Mouse (Mus musculus): ENCODE data around the gene Urad.

Gene Urad

GRCm38 (mm10) chr5:147299255-147300000 is 22.8 kb downstream of the Urad start:
- peak; percentile 61 for DNase-seq

GRCm38 (mm10) chr5:147297249-147297648 is 25.0 kb downstream of the Urad start:
- DNase-seq: no peak

GRCm38 (mm10) chr5:147294121-147294520 is 28.1 kb downstream of the Urad start:
- peak; percentile 7 for DNase-seq

GRCm38 (mm10) chr5:147293127-147293910 is 28.9 kb downstream of the Urad start:
- peak; percentile 68 for DNase-seq

- DNase-seq: no peak
Measured at GRCm38 (mm10) chr5:147292506-147293120, 29.6 kb downstream of the Urad start.

GRCm38 (mm10) chr5:147291764-147292505 is 30.3 kb downstream of the Urad start:
- no peak for DNase-seq

GRCm38 (mm10) chr5:147284365-147284764 is 37.9 kb downstream of the Urad start:
- no peak for DNase-seq

GRCm38 (mm10) chr5:147277547-147277925 is 44.7 kb downstream of the Urad start:
- DNase-seq: no peak

- DNase-seq: no peak
Measured at GRCm38 (mm10) chr5:147276701-147277546, 45.3 kb downstream of the Urad start.

GRCm38 (mm10) chr5:147275761-147276160 is 46.5 kb downstream of the Urad start:
- DNase-seq: no peak

- DNase-seq: no peak
Measured at GRCm38 (mm10) chr5:147274174-147275141, 47.8 kb downstream of the Urad start.

- no peak for DNase-seq
Measured at GRCm38 (mm10) chr5:147272808-147273345, 49.4 kb downstream of the Urad start.

- DNase-seq: no peak
Measured at GRCm38 (mm10) chr5:147272046-147272807, 50.0 kb downstream of the Urad start.

- DNase-seq: no peak
Measured at GRCm38 (mm10) chr5:147270673-147271655, 51.3 kb downstream of the Urad start.

- no peak for DNase-seq
Measured at GRCm38 (mm10) chr5:147269926-147270672, 52.1 kb downstream of the Urad start, which contains the start of gene Pdx1. TSS of gene Pdx1 (plus strand) at chr5:147269959.

GRCm38 (mm10) chr5:147269371-147269770 is 52.9 kb downstream of the Urad start:
- DNase-seq: no peak

GRCm38 (mm10) chr5:147268728-147269127 is 53.5 kb downstream of the Urad start:
- DNase-seq: no peak

GRCm38 (mm10) chr5:147267434-147267833 is 54.8 kb downstream of the Urad start:
- no peak for DNase-seq
